Comparison of ENCODE assay signal across 22 mouse cellular contexts in the genomic region with DNA sequence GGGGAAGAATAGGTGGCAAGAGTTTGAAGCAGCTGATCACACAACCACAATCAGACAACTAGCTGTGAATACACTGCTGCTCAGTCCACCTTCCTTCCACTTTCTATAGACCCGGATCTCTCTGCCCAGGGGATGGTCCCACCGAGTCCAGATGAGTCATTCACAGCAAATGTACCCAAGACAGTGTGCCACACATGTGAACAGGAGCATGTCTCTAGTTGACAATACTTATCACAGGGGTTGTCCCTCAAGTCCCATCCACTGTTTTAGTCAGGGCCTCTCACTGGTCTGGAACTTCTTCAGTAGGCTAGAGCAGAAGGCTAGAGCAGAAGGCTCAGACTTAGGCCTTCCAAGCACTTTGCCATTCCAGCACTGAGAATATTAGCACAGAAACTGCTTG. TPM values are rescaled to one million over a fixed set of nuclear protein-coding genes. Genes with fewer than 3 reads are reported as not detected.
DNase-seq lines count a peak whose midpoint lies in the region; ATAC-seq and TF ChIP-seq lines count a peak whose summit lies in the region.
"Had no signal": no experiment of that assay in that cellular context is flagged by ENCODE, and none has a peak within 500 bp of the region (broad histone marks: within the 10 kb centered on the region; RNA-seq: fewer than 3 reads in every experiment).

No protein-coding gene starts in this region.

- no peak overlapping the region for H3K4me3 ChIP-seq in liver, adult 2 months (ENCODE audit: insufficient read depth, low read depth, low read length)
- H3K4me3 ChIP-seq in liver, postnatal 0 days (ENCODE audit: low read depth, low read length), result no peak overlapping the region
- H3K4me3 ChIP-seq in CH12.LX (replicated peaks in 1 of 3; ENCODE audit: low read depth in 2 of 3, low read length in 2 of 3, poor library complexity in 1 of 3), result no peak overlapping the region

- no peak for TF ChIP-seq CTCF in liver, adult 2 months (IDR thresholded peaks at IDR 0.05; ENCODE audit: low read depth, low read length)
- no peak for TF ChIP-seq CTCF in liver, postnatal 0 days (IDR thresholded peaks at IDR 0.05; ENCODE audit: low read depth)
- TF ChIP-seq CTCF in CH12.LX (conservative IDR thresholded peaks at IDR 0.05 in 1 of 2, IDR thresholded peaks at IDR 0.05 in 1 of 2; ENCODE audit: low read depth in 2 of 2, low read length in 2 of 2), result no peak

- no peak overlapping the region for H3K4me2 ChIP-seq in liver, postnatal 0 days (ENCODE audit: low read depth, low read length)
- H3K4me2 ChIP-seq in CH12.LX (ENCODE audit: insufficient read depth, low read depth, poor library complexity, severe bottlenecking), result no peak overlapping the region

- ATAC-seq in liver, postnatal 0 days, result no peak
- ATAC-seq in erythroblast, adult 5-6 weeks (replicated peaks; ENCODE audit: low FRiP score, poor library complexity, severe bottlenecking), result 0 out of 2 replicates have a peak, but pooled peaks have one; percentile 23
- ATAC-seq: activated CD4-positive, CD25-positive, alpha-beta regulatory T cell, adult 4 months; CD4-positive, CD25-positive, alpha-beta regulatory T cell, adult 4 months; Patski had no signal

- peak overlapping the region; percentile 42; the same call in 1 of the 2 replicates for H3K27ac ChIP-seq in liver, adult 2 months (replicated peaks; ENCODE audit: insufficient read depth, low read depth, low read length)
- no peak overlapping the region for H3K27ac ChIP-seq in liver, postnatal 0 days (ENCODE audit: low read depth)
- no peak overlapping the region for H3K27ac ChIP-seq in CH12.LX (ENCODE audit: insufficient read depth, low read depth)

- H3K36me3 ChIP-seq in liver, adult 2 months (ENCODE audit: control insufficient read depth, insufficient read depth, low read length), result 0 out of 2 replicates have a peak, but pooled peaks cover 4% of the 10 kb centered on the region
- peaks cover 7% of the 10 kb centered on the region; the same call in 1 of the 2 replicates for H3K36me3 ChIP-seq in liver, postnatal 0 days (replicated peaks; ENCODE audit: insufficient read depth, low read length)
- peaks cover 12 to 40% of the 10 kb centered on the region in 2 experiments for H3K36me3 ChIP-seq in CH12.LX (replicated peaks in 1 of 2; ENCODE audit: control insufficient read depth in 1 of 2, insufficient read depth in 1 of 2, low read length in 1 of 2)

- DNase-seq in heart, adult 11 months, result peak; percentile 31
- DNase-seq in heart, adult 18-20 months, result no peak
- no peak for DNase-seq in liver, adult 2 months (ENCODE audit: extremely low read depth, low read depth, low spot score)
- no peak for DNase-seq in liver, postnatal 0 days
- peak; percentile 55 for DNase-seq in CH12.LX (ENCODE audit: extremely low read depth)
- no peak for DNase-seq in frontal cortex, adult 2 months (ENCODE audit: extremely low spot score in 1 of 2, low spot score in 1 of 2)
- no peak for DNase-seq in left cerebral cortex, adult 18-20 months (ENCODE audit: low spot score in 2 of 2)
- DNase-seq: adrenal gland, adult 2 months; adrenal gland, adult 8-10 months; adrenal gland, postnatal 10 days; adrenal gland, postnatal 14 days; adrenal gland, postnatal 25 days; adrenal gland, postnatal 36 days; B cell, adult 2 months; cerebellum, adult 11 months; cerebellum, adult 11-12 months; cerebellum, adult 18-20 months had no signal

- in situ Hi-C loops in CH12.LX (cut with MboI; ENCODE audit: low pct_ligation_motif_present, low pct_unique_long_range_greater_than_20kb, low sequenced_read_pairs), result no loop called here

- WGBS in liver, adult 2 months, result 93% methylated on average over 2 of the region's 2 CpGs
- 84% methylated on average over 2 of the region's 2 CpGs for WGBS in liver, postnatal 0 days (ENCODE audit: insufficient replicate concordance)

- H3K9me3 ChIP-seq in liver, postnatal 0 days (ENCODE audit: low read length), result no peaks in the 10 kb centered on the region
- no peaks in the 10 kb centered on the region for H3K9me3 ChIP-seq in CH12.LX (replicated peaks; ENCODE audit: low read length)
- H3K9me3 ChIP-seq: G1E had no signal

- dilution Hi-C loops in CH12.LX (cut with MboI; ENCODE audit: extremely low pct_ligation_motif_present, extremely low pct_unique_long_range_greater_than_20kb, low sequenced_read_pairs), result no loop called here

- no peak for TF ChIP-seq POLR2A in liver, adult 2 months (IDR thresholded peaks at IDR 0.05; ENCODE audit: extremely low read depth, insufficient read depth, low read length)
- no peak for TF ChIP-seq POLR2A in CH12.LX (IDR thresholded peaks at IDR 0.05; ENCODE audit: low read depth, low read length)

- TF ChIP-seq EP300 in liver, postnatal 0 days (IDR thresholded peaks at IDR 0.05; ENCODE audit: low read depth), result no peak
- TF ChIP-seq EP300 in CH12.LX (IDR thresholded peaks at IDR 0.05; ENCODE audit: low read length), result no peak

- H3K4me1 ChIP-seq in liver, adult 2 months (ENCODE audit: control insufficient read depth, insufficient read depth, low read length), result peaks cover 21% of the 10 kb centered on the region
- peaks cover 3% of the 10 kb centered on the region; the same call in 1 of the 2 replicates for H3K4me1 ChIP-seq in liver, postnatal 0 days (ENCODE audit: insufficient read depth)
- peaks cover 0 to 19% of the 10 kb centered on the region in 2 experiments; a peak in 2 of 4 replicates for H3K4me1 ChIP-seq in CH12.LX (ENCODE audit: control insufficient read depth in 1 of 2, insufficient read depth in 2 of 2)

- no peaks in the 10 kb centered on the region for H3K79me2 ChIP-seq in liver, adult 2 months (ENCODE audit: control insufficient read depth, insufficient read depth, low read length)
- H3K79me2 ChIP-seq in CH12.LX (replicated peaks; ENCODE audit: control insufficient read depth, extremely low read depth, insufficient read depth, poor library complexity, severe bottlenecking), result no peaks in the 10 kb centered on the region; the same call in 1 of the 2 replicates

- no peak for TF ChIP-seq RAD21 in CH12.LX (IDR thresholded peaks at IDR 0.05; ENCODE audit: low read depth, low read length)

- no peaks in the 10 kb centered on the region for H3K27me3 ChIP-seq in liver, adult 2 months (ENCODE audit: control insufficient read depth, insufficient read depth, low read length)
- H3K27me3 ChIP-seq in liver, postnatal 0 days (ENCODE audit: insufficient read depth, low read length), result no peaks in the 10 kb centered on the region
- H3K27me3 ChIP-seq in CH12.LX (replicated peaks), result no peaks in the 10 kb centered on the region
- H3K27me3 ChIP-seq: Patski had no signal

- H3K9ac ChIP-seq in liver, adult 2 months (ENCODE audit: low read depth, low read length), result no peak overlapping the region
- H3K9ac ChIP-seq in liver, postnatal 0 days (replicated peaks), result no peak overlapping the region
- H3K9ac ChIP-seq in CH12.LX (ENCODE audit: insufficient read depth, low read depth), result no peak overlapping the region

TF ChIP-seq in CH12.LX, 34 proteins besides CTCF, POLR2A, EP300 and RAD21:
- TF ChIP-seq ZC3H11A (IDR thresholded peaks at IDR 0.05; ENCODE audit: low read depth, low read length), result no peak
- TF ChIP-seq MEF2A (IDR thresholded peaks at IDR 0.05; ENCODE audit: borderline replicate concordance, low read depth, low read length), result 0 out of 2 replicates have a peak, but pooled peaks have one; percentile 11
- TF ChIP-seq ELF1 (IDR thresholded peaks at IDR 0.05; ENCODE audit: low read depth, low read length), result no peak
- peak; percentile 38; the same call in 1 of the 2 replicates for TF ChIP-seq ETS1 (conservative IDR thresholded peaks at IDR 0.05; ENCODE audit: low read depth, low read length)
- no peak for TF ChIP-seq MAFK (IDR thresholded peaks at IDR 0.05; ENCODE audit: insufficient replicate concordance, low read length)
- no peak for TF ChIP-seq CHD1 (IDR thresholded peaks at IDR 0.05; ENCODE audit: low read depth, low read length)
- TF ChIP-seq BHLHE40 (IDR thresholded peaks at IDR 0.05; ENCODE audit: low read depth, low read length), result peak; percentile 68; the same call in 1 of the 2 replicates

RNA-seq across cellular contexts. Expression of a gene that starts 20.1 kb away (rescaled TPM):
- 10 to 100 TPM; 32.7 to 37.6 TPM for total RNA-seq in heart, adult 18-20 months (2021)
- 18.3 and 21.2 TPM in 2 replicates for total RNA-seq in liver, adult 2 months (2014; rRNA removed)
- polyA plus RNA-seq in liver, adult 2 months (2012; rRNA removed), result 19.9 and 24.5 TPM in 2 replicates
- polyA plus RNA-seq in liver, postnatal 0 days (2015; fragmentation: Nextera tagmentation; extraction: Ambion mirVana), result 17.1 and 18.6 TPM in 2 replicates
- 18.5 and 21.8 TPM in 2 replicates for total RNA-seq in CH12.LX (2012; rRNA removed)
- 31.6 and 33.6 TPM in 2 replicates for total RNA-seq in CH12.LX (2014; rRNA removed)
- polyA plus RNA-seq in CH12.LX (2012; ENCODE audit: insufficient read length, low read depth), result 50.3 and 50.4 TPM in 2 replicates
- total RNA-seq in erythroblast, adult 5-6 weeks (2015; ENCODE audit: low replicate concordance), result 14.0 and 15.0 TPM in 2 replicates
- 13.2 and 22.7 TPM in 2 replicates for total RNA-seq in erythroblast, adult 5-6 weeks (2017; ENCODE audit: low replicate concordance)
- polyA plus RNA-seq in frontal cortex, adult 2 months (2012; rRNA removed), result 39.6 and 42.4 TPM in 2 replicates
- 10 to 100 TPM; 62.9 to 64.4 TPM for total RNA-seq in left cerebral cortex, adult 18-20 months (2021)

Comparison
In these comparisons a context has a peak if more than half of its experiments do, and no peak if none do; other contexts are left out.
1. DNase-seq: peak in heart, adult 11 months (single experiment) and CH12.LX (single experiment); none in heart, adult 18-20 months (0 of 2), liver, adult 2 months (single experiment), liver, postnatal 0 days (single experiment), frontal cortex, adult 2 months (0 of 2) and left cerebral cortex, adult 18-20 months (0 of 2).